In the genomic region with DNA sequence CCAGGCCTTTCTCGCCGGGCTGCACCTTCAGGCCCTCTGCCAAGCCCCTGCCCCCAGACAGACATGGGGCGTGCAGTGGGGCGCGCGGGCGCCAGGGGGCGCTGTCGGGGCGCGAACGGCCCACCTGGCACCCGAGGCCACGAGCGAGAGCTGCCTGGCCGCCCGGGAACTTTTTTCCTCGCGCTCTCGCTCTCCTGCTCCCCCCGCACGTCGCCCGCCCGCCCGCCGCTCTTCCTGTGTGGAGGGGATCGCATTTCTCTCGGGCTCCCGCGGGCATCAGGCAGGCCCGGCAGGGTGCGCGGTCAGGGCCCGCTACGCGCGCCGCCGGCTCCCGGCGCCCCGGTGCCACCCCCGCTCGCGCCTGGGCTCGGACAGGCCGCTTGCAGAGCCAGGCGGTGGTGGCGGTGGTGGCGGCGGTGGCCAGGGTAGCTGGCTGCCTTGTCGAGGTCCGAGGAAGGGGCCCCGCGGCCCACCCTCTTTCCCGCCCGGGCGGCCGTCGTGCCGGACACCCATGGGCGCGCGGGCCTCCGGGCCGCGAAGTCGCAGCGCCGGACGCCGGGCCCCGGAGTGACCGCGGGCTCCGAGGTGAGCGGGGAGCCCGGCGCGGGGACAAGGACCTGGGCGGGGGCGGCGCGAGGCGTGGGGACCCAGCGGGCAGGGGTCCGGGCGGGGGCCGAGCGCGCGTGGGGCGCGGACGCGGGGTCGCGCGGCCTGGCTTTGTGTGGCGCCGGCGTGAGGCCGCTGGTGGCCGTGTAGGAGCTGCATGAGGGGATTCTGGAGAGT, we compare ENCODE assay signal across 8 mouse cellular contexts. TPM values are rescaled to one million over a fixed set of nuclear protein-coding genes. Genes with fewer than 3 reads are reported as not detected.
DNase-seq lines count a peak whose midpoint lies in the region; ATAC-seq lines count a peak whose summit lies in the region.

A gene (plus strand): TSS at position 204 of the 783 bp plus-strand sequence.

- peak; percentile 53 for ATAC-seq in inflammation-experienced regulatory T-cells, adult 6 months
- ATAC-seq in megakaryocyte progenitor cell, adult 5-6 weeks (replicated peaks; ENCODE audit: poor library complexity) = peak; percentile 56

- intact Hi-C loops in gastrocnemius, postnatal 14 days (cut with DNase I; ENCODE audit: low total_unique reads) = loop anchor here (5.0 to 10.0 kb wide), 3 partner anchors 82 to 310 kb away; a partner anchor contains a TSS
- intact Hi-C loops in left cerebral cortex, postnatal 10 days (cut with DNase I) = loop anchor here (5.0 to 10.0 kb wide), 3 partner anchors 72 to 310 kb away; a partner anchor contains a TSS

- DNase-seq in ZHBTc4 (ENCODE audit: low read depth, low spot score) = peak; percentile 91
- DNase-seq in embryo, embryonic 10.5 days (ENCODE audit: low spot score) = peak; percentile 91
- DNase-seq in gastrocnemius, postnatal 14 days = peak; percentile 92
- peak; percentile 88 to 93 for DNase-seq in left cerebral cortex, postnatal 10 days (ENCODE audit: extremely low spot score in 1 of 2, low spot score in 2 of 2)
- peak; percentile 92 to 94 for DNase-seq in right cerebral cortex, postnatal 10 days (ENCODE audit: low spot score in 2 of 2)
- DNase-seq in urinary bladder, postnatal 25 days (ENCODE audit: low spot score) = peak; percentile 93

RNA-seq across cellular contexts. Expression of the gene that starts here (rescaled TPM):
- total RNA-seq in gastrocnemius, postnatal 14 days (2021) = 10 to 100 TPM; 15.9 to 18.3 TPM
- polyA plus RNA-seq in inflammation-experienced regulatory T-cells, adult 6 months (2017; shearing (Covaris generic)) = 10 to 100 TPM in 2 of 3 experiments, 1 to 10 TPM in 1; 5.6 to 12.2 (median 12.1) TPM
- 10 to 100 TPM; 61.9 to 68.5 TPM for total RNA-seq in left cerebral cortex, postnatal 10 days (2021)
- 26.8 and 35.7 TPM in 2 replicates for total RNA-seq in megakaryocyte progenitor cell, adult 5-6 weeks (2015)
- 10.8 and 11.7 TPM in 2 replicates for total RNA-seq in megakaryocyte progenitor cell, adult 5-6 weeks (2017)

Comparison
In these comparisons a context has a peak if more than half of its experiments do, and no peak if none do; other contexts are left out.
1. Peak in every context shown above with its lines: DNase-seq and ATAC-seq.